Mouse (Mus musculus) embryonic fibroblast, embryonic 13.5 days (primary cell): ENCODE measurements at regions not wholly inside any gene's neighbourhood (a gene's known extent, or its start where the extent isn't known, plus 50 kb on each side); places are given as distances from the start of the nearest gene placed in this dataset.

Experiments
- CTCF ChIP-seq: IDR thresholded peaks from 2 replicates; pipeline ENCODE4 v1.5.1; 2011; ENCODE audit warnings: mild to moderate bottlenecking, control low read depth, low read length, moderate library complexity, borderline replicate concordance; ENCODE audit not compliant: insufficient read depth
- POLR2A ChIP-seq: IDR thresholded peaks from 2 replicates; pipeline ENCODE4 v1.6.1; 2011; ENCODE audit warnings: low read depth, mild to moderate bottlenecking, control low read depth, low read length, moderate library complexity

DNA sequence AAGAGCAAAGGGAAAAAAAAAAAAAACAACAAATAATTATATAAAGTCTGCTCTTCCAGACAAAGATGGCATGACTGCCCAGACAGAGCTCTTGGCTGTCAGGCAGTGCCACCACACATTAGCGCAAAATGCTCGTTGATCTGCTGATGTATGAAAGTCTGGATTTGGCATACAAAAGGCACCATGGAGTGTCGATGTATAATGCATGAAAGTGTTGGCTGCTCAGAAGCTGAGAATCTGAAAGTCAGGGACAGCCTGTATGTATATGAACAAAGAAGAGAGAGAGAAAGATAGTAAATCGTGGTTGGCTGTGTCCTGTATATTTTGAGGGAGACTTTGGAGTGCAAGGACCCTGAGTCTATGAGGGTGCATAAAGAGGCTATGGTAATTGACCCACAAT lies 589.7 kb downstream of the Cetn3 start:
- TF ChIP-seq CTCF (no peak), POLR2A (no peak)
